Mouse (Mus musculus): ENCODE data around the gene Rpl18.

Rpl18 gene

GRCm38 (mm10) chr7:45715090-45715708 is at the start of gene Rpl18:
TSS of gene Rpl18 (plus strand) at chr7:45715457.
- DNase-seq, result peak; percentile 98 to 99

GRCm38 (mm10) chr7:45666161-45666560 is 49.1 kb upstream of the Rpl18 start, which contains the start of gene Fut2:
TSS of gene Fut2 (minus strand) at chr7:45666394.
- DNase-seq, result no peak

- no peak for DNase-seq
These were observed 47.5 kb upstream of the Rpl18 start for GRCm38 (mm10) chr7:45667761-45668160.

- no peak for DNase-seq
These were observed 46.3 kb upstream of the Rpl18 start for GRCm38 (mm10) chr7:45668921-45669320.

- DNase-seq, result no peak
These were observed 37.5 kb upstream of the Rpl18 start for GRCm38 (mm10) chr7:45677627-45678295.

- no peak for DNase-seq
These were observed 36.7 kb upstream of the Rpl18 start for GRCm38 (mm10) chr7:45678513-45678912.

GRCm38 (mm10) chr7:45679966-45680621 is 35.2 kb upstream of the Rpl18 start:
- DNase-seq, result peak; percentile 21 to 34

GRCm38 (mm10) chr7:45681046-45681736 is 34.1 kb upstream of the Rpl18 start:
- DNase-seq, result no peak

GRCm38 (mm10) chr7:45682144-45683126 is 32.8 kb upstream of the Rpl18 start:
- peak; percentile 76 to 87 for DNase-seq

- DNase-seq, result no peak
These were observed 31.7 kb upstream of the Rpl18 start, which contains the start of gene Ntn5 for GRCm38 (mm10) chr7:45683396-45684050. TSS of gene Ntn5 (plus strand) at chr7:45684022.

GRCm38 (mm10) chr7:45685811-45686210 is 29.4 kb upstream of the Rpl18 start:
- DNase-seq, result no peak

GRCm38 (mm10) chr7:45686841-45687240 is 28.4 kb upstream of the Rpl18 start:
- DNase-seq, result no peak

GRCm38 (mm10) chr7:45689099-45689498 is 26.2 kb upstream of the Rpl18 start:
- no peak for DNase-seq

- DNase-seq, result peak in 1 of 2 experiments; percentile 26
These were observed 25.5 kb upstream of the Rpl18 start for GRCm38 (mm10) chr7:45689800-45690199.

- DNase-seq, result no peak
These were observed 22.9 kb upstream of the Rpl18 start for GRCm38 (mm10) chr7:45692364-45692763.

- no peak for DNase-seq
These were observed 21.2 kb upstream of the Rpl18 start, which contains the start of gene Sec1 for GRCm38 (mm10) chr7:45693921-45694591. TSS of gene Sec1 (minus strand) at chr7:45694402.

- DNase-seq, result no peak
These were observed 20.2 kb upstream of the Rpl18 start for GRCm38 (mm10) chr7:45695098-45695497.

GRCm38 (mm10) chr7:45697894-45698293 is 17.4 kb upstream of the Rpl18 start:
- DNase-seq, result no peak

GRCm38 (mm10) chr7:45699523-45700141 is 15.6 kb upstream of the Rpl18 start, which contains the start of gene Car11:
TSS of gene Car11 (plus strand) at chr7:45699843.
- DNase-seq, result no peak

Measured in kidney, adult 8-10 months (tissue).